Mouse (Mus musculus) urinary bladder, adult 2 months (tissue): ENCODE measurements around the gene Vps37c. TPM values are rescaled to one million over a fixed set of nuclear protein-coding genes. Genes with fewer than 3 reads are reported as not detected.

Experiments
- polyA plus RNA-seq: library from polyadenylated mRNA; depleted of rRNA; stranded (reverse); fragments of >200 nt; gene quantifications from 2 replicates; pipeline ENCODE4 v1.2.3, GENCODE M21; 2012; rRNA removed

Vps37c gene
- polyA plus RNA-seq, 1 experiment = 14.5 TPM

Other genes with a start within 250 kb of the Vps37c start
- 2.9 and 3.3 TPM in 2 replicates for gene Lrrc10b, start 231.3 kb upstream of the Vps37c start, polyA plus RNA-seq
- 0.26 and 0.44 TPM in 2 replicates for gene Ppp1r32, start 205.8 kb upstream of the Vps37c start, polyA plus RNA-seq
- 61.3 and 68.7 TPM in 2 replicates for gene Cpsf7, start 163.5 kb upstream of the Vps37c start, polyA plus RNA-seq
- 50.8 and 52.0 TPM in 2 replicates for gene Sdhaf2, start 162.6 kb upstream of the Vps37c start, polyA plus RNA-seq
- gene Tmem216, start 132.5 kb upstream of the Vps37c start, polyA plus RNA-seq = 25.0 and 35.7 TPM in 2 replicates
- 30.8 and 35.8 TPM in 2 replicates for gene Cyb561a3, start 111.6 kb upstream of the Vps37c start, polyA plus RNA-seq
- 15.8 and 19.2 TPM in 2 replicates for gene Tmem138, start 111.4 kb upstream of the Vps37c start, polyA plus RNA-seq
- gene Ddb1, start 83.4 kb upstream of the Vps37c start, polyA plus RNA-seq = 149 and 160 TPM in 2 replicates
- 11.1 and 11.9 TPM in 2 replicates for gene Tkfc, start 83.1 kb upstream of the Vps37c start, polyA plus RNA-seq
- 0.07 and 0.12 TPM in 2 replicates for gene Vwce, start 54.5 kb upstream of the Vps37c start, polyA plus RNA-seq
- 0.08 TPM in 1 of 2 replicates, not detected in the other for gene Pga5, start 10.7 kb upstream of the Vps37c start, polyA plus RNA-seq
- gene Cd5, start 50.3 kb downstream of the Vps37c start, polyA plus RNA-seq = 0.50 and 0.65 TPM in 2 replicates
- gene Cd6, start 141.3 kb downstream of the Vps37c start, polyA plus RNA-seq = 0.39 and 0.50 TPM in 2 replicates
- gene Slc15a3, start 151.0 kb downstream of the Vps37c start, polyA plus RNA-seq = 0.99 and 1.7 TPM in 2 replicates
- gene Tmem132a, start 181.2 kb downstream of the Vps37c start, polyA plus RNA-seq = 14.7 and 16.5 TPM in 2 replicates
- 132 and 133 TPM in 2 replicates for gene Tmem109, start 193.3 kb downstream of the Vps37c start, polyA plus RNA-seq
- gene Prpf19, start 206.5 kb downstream of the Vps37c start, polyA plus RNA-seq = 102 and 133 TPM in 2 replicates
- gene Zp1, start 231.9 kb downstream of the Vps37c start, polyA plus RNA-seq = 0.56 and 1.4 TPM in 2 replicates
- 0.06 TPM in 2 replicates for gene Ptgdr2, start 248.4 kb downstream of the Vps37c start, polyA plus RNA-seq